Mouse (Mus musculus) erythroblast, embryonic 14.5 days (primary cell): ENCODE measurements around the gene Serpina3k. TPM values are rescaled to one million over a fixed set of nuclear protein-coding genes. Genes with fewer than 3 reads are reported as not detected.
"Not testable (repeated sequence)": the region's sequence is repeated elsewhere in the genome, so short reads cannot be mapped to it uniquely, and the experiment has no call there.

Experiments
- H3K27me3 ChIP-seq: 2 replicates; pipeline ENCODE4 v1.6.1; 2012; ENCODE audit warnings: inconsistent platforms; ENCODE audit not compliant: control insufficient read depth
- H3K36me3 ChIP-seq: 2 replicates; pipeline ENCODE4 v1.6.1; 2012; ENCODE audit warnings: mild to moderate bottlenecking, inconsistent platforms; ENCODE audit not compliant: control insufficient read depth
- H3K4me1 ChIP-seq: 2 replicates; pipeline ENCODE4 v1.6.1; 2012; ENCODE audit warnings: inconsistent platforms; ENCODE audit not compliant: control insufficient read depth
- H3K4me3 ChIP-seq: replicated peaks from 2 replicates; pipeline ENCODE3; 2012; ENCODE audit warnings: moderate library complexity, mild to moderate bottlenecking, inconsistent platforms
- H3K9me3 ChIP-seq: 2 replicates; pipeline ENCODE4 v1.6.1; 2012; ENCODE audit warnings: low read length, inconsistent platforms, mixed read lengths; ENCODE audit not compliant: control insufficient read depth
- GATA1 ChIP-seq: IDR thresholded peaks from 2 replicates; pipeline ENCODE4 v1.6.1; 2012; ENCODE audit warnings: low read length, inconsistent platforms, mixed read lengths
- TAL1 ChIP-seq: IDR thresholded peaks from 3 replicates; pipeline ENCODE4 v1.6.1; 2012; ENCODE audit warnings: low read length, inconsistent platforms, mixed read lengths
- polyA plus RNA-seq: library from polyadenylated mRNA; stranded (reverse); fragments of >175 nt; gene quantifications from 2 replicates; pipeline ENCODE4 v1.2.3, GENCODE M21; 2012

Gene Serpina3k
- polyA plus RNA-seq, 1 experiment: not detected

- Histone ChIP-seq H3K4me3 (no peak overlapping the region), H3K27me3 (no peaks in the 10 kb centered on the region), H3K36me3 (no peaks in the 10 kb centered on the region), H3K4me1 (no peaks in the 10 kb centered on the region), H3K9me3 (peaks cover 8% of the 10 kb centered on the region)
- TF ChIP-seq TAL1 (no peak), GATA1 (no peak)
Observed at GRCm38 (mm10) chr12:104388477-104388876, 50.2 kb downstream of the Serpina3k start.

DNA sequence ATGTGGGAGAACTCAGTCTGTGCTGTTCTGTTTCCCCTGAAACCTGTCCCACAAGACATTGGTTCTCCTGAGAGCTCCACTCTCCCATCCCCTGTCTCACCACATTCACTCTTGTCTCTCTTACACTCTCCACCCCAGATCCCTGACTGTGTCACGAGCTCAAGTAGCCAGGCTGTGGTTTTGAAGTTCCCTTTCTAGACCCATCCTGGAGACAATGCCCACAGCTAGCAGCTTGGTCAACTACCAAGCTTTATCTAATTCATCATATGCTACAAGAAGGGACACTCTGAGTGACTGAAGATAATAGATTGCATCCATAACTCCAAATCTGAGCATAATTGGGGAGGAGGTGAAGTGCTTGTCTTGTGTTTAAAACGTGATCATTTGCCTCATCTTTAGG is 52.8 kb downstream of the Serpina3k start:
- H3K27me3 ChIP-seq, H3K4me1 ChIP-seq, H3K4me3 ChIP-seq, H3K9me3 ChIP-seq, H3K36me3 ChIP-seq: not testable (repeated sequence)

Other genes starting within 250 kb of the Serpina3k start
- gene Serpina5, start 237.4 kb upstream of the Serpina3k start, polyA plus RNA-seq: not detected in 2 replicates
- not detected in 2 replicates for gene Serpina3a, start 225.8 kb upstream of the Serpina3k start, polyA plus RNA-seq
- gene Serpina3b, start 210.5 kb upstream of the Serpina3k start, polyA plus RNA-seq: not detected in 2 replicates
- not detected in 2 replicates for gene Serpina3c, start 184.6 kb upstream of the Serpina3k start, polyA plus RNA-seq
- not detected in 2 replicates for gene Serpina3f, start 123.9 kb upstream of the Serpina3k start, polyA plus RNA-seq
- 0.04 TPM in 1 of 2 replicates, not detected in the other for gene Serpina3g, start 102.2 kb upstream of the Serpina3k start, polyA plus RNA-seq
- gene Serpina3i, start 75.4 kb upstream of the Serpina3k start, polyA plus RNA-seq: not detected in 2 replicates
- gene Serpina3j, start 23.9 kb upstream of the Serpina3k start, polyA plus RNA-seq: not detected in 2 replicates
- not detected in 2 replicates for gene Serpina3m, start within 50 bp of the Serpina3k start, polyA plus RNA-seq
- not detected in 2 replicates for gene Serpina3n, start 68.2 kb downstream of the Serpina3k start, polyA plus RNA-seq
- not detected in 2 replicates for gene Gsc, start 134.8 kb downstream of the Serpina3k start, polyA plus RNA-seq